Mouse (Mus musculus) B cell, adult 2 months (primary cell): ENCODE measurements around the gene Cldn3.
"Not testable (repeated sequence)": the region's sequence is repeated elsewhere in the genome, so short reads cannot be mapped to it uniquely, and the experiment has no call there.

Source experiments
- DNase-seq, 2 experiments: peaks; one replicate each; pipeline ENCODE4 v3.0.0; 2022

Cldn3 gene

GRCm38 (mm10) chr5:134985633-134986297 lies at the start of gene Cldn3:
Cldn3 (plus strand) TSS chr5:134986214.
- DNase-seq: no peak

GRCm38 (mm10) chr5:134936626-134937185 lies 49.3 kb upstream of the Cldn3 start:
- DNase-seq: no peak

- DNase-seq: no peak
Observed at GRCm38 (mm10) chr5:134939069-134939468, 46.9 kb upstream of the Cldn3 start.

- not testable (repeated sequence) for DNase-seq
Observed at GRCm38 (mm10) chr5:134939554-134939953, 46.5 kb upstream of the Cldn3 start.

- no peak for DNase-seq
Observed at GRCm38 (mm10) chr5:134941472-134942209, 44.4 kb upstream of the Cldn3 start.

- no peak for DNase-seq
Observed at GRCm38 (mm10) chr5:134942740-134943139, 43.3 kb upstream of the Cldn3 start.

GRCm38 (mm10) chr5:134944179-134944578 lies 41.8 kb upstream of the Cldn3 start:
- DNase-seq: no peak

GRCm38 (mm10) chr5:134945266-134945959 lies 40.6 kb upstream of the Cldn3 start:
- no peak for DNase-seq

- no peak for DNase-seq
Observed at GRCm38 (mm10) chr5:134946063-134946856, 39.8 kb upstream of the Cldn3 start.

- DNase-seq: no peak
Observed at GRCm38 (mm10) chr5:134946857-134947255, 39.2 kb upstream of the Cldn3 start, which contains the start of gene Cldn4. Cldn4 (minus strand) TSS chr5:134946934.

- no peak for DNase-seq
Observed at GRCm38 (mm10) chr5:134947420-134948084, 38.5 kb upstream of the Cldn3 start.

- DNase-seq: no peak
Observed at GRCm38 (mm10) chr5:134948085-134948439, 38.0 kb upstream of the Cldn3 start.

GRCm38 (mm10) chr5:134951053-134951884 lies 34.7 kb upstream of the Cldn3 start:
- no peak for DNase-seq

- DNase-seq: no peak
Observed at GRCm38 (mm10) chr5:134955491-134955890, 30.5 kb upstream of the Cldn3 start.

GRCm38 (mm10) chr5:134959114-134959513 lies 26.9 kb upstream of the Cldn3 start:
- no peak for DNase-seq

GRCm38 (mm10) chr5:134960430-134960829 lies 25.6 kb upstream of the Cldn3 start:
- no peak for DNase-seq

GRCm38 (mm10) chr5:134961519-134961918 lies 24.5 kb upstream of the Cldn3 start:
- DNase-seq: no peak

- no peak for DNase-seq
Observed at GRCm38 (mm10) chr5:134963546-134963945, 22.5 kb upstream of the Cldn3 start.

GRCm38 (mm10) chr5:134964655-134965054 lies 21.4 kb upstream of the Cldn3 start:
- not testable (repeated sequence) for DNase-seq

GRCm38 (mm10) chr5:134965473-134965851 lies 20.6 kb upstream of the Cldn3 start:
- peak; percentile 66 to 72 for DNase-seq
